Mouse (Mus musculus): ENCODE data around the gene Prdx3. TPM values are rescaled to one million over a fixed set of nuclear protein-coding genes. Genes with fewer than 3 reads are reported as not detected.

Prdx3 gene
- total RNA-seq (2015; ENCODE audit: low replicate concordance) (158 and 178 TPM in 2 replicates), total RNA-seq (2017; ENCODE audit: low replicate concordance) (104 and 105 TPM in 2 replicates)

- peak; percentile 91 for ATAC-seq (replicated peaks; ENCODE audit: low FRiP score, poor library complexity, severe bottlenecking)
Measured at GRCm38 (mm10) chr19:60874064-60874694, at the start of gene Prdx3. Gene Prdx3, minus strand, starts transcription at chr19:60874556.

GRCm38 (mm10) chr19:60916869-60917570 lies 42.7 kb upstream of the Prdx3 start:
- no peak for ATAC-seq (replicated peaks; ENCODE audit: low FRiP score, poor library complexity, severe bottlenecking)

- no peak for ATAC-seq (replicated peaks; ENCODE audit: low FRiP score, poor library complexity, severe bottlenecking)
Measured at GRCm38 (mm10) chr19:60915862-60916261, 41.5 kb upstream of the Prdx3 start.

- no peak for ATAC-seq (replicated peaks; ENCODE audit: low FRiP score, poor library complexity, severe bottlenecking)
Measured at GRCm38 (mm10) chr19:60915236-60915635, 40.9 kb upstream of the Prdx3 start.

- ATAC-seq (replicated peaks; ENCODE audit: low FRiP score, poor library complexity, severe bottlenecking), result no peak
Measured at GRCm38 (mm10) chr19:60911653-60912052, 37.3 kb upstream of the Prdx3 start.

- ATAC-seq (replicated peaks; ENCODE audit: low FRiP score, poor library complexity, severe bottlenecking), result no peak
Measured at GRCm38 (mm10) chr19:60910304-60910703, 35.9 kb upstream of the Prdx3 start.

GRCm38 (mm10) chr19:60905477-60905876 lies 31.1 kb upstream of the Prdx3 start:
- no peak for ATAC-seq (replicated peaks; ENCODE audit: low FRiP score, poor library complexity, severe bottlenecking)

- no peak for ATAC-seq (replicated peaks; ENCODE audit: low FRiP score, poor library complexity, severe bottlenecking)
Measured at GRCm38 (mm10) chr19:60903971-60904370, 29.6 kb upstream of the Prdx3 start.

GRCm38 (mm10) chr19:60903139-60903538 lies 28.8 kb upstream of the Prdx3 start:
- ATAC-seq (replicated peaks; ENCODE audit: low FRiP score, poor library complexity, severe bottlenecking), result no peak

GRCm38 (mm10) chr19:60895251-60895880 lies 21.0 kb upstream of the Prdx3 start:
- no peak for ATAC-seq (replicated peaks; ENCODE audit: low FRiP score, poor library complexity, severe bottlenecking)

GRCm38 (mm10) chr19:60891934-60892547 lies 17.7 kb upstream of the Prdx3 start:
- peak; percentile 51 for ATAC-seq (replicated peaks; ENCODE audit: low FRiP score, poor library complexity, severe bottlenecking)

GRCm38 (mm10) chr19:60891123-60891470 lies 16.7 kb upstream of the Prdx3 start:
- ATAC-seq (replicated peaks; ENCODE audit: low FRiP score, poor library complexity, severe bottlenecking), result no peak

GRCm38 (mm10) chr19:60890391-60891122 lies 16.2 kb upstream of the Prdx3 start:
- ATAC-seq (replicated peaks; ENCODE audit: low FRiP score, poor library complexity, severe bottlenecking), result peak; percentile 21; the same call in 1 of the 2 replicates

- peak; percentile 92 for ATAC-seq (replicated peaks; ENCODE audit: low FRiP score, poor library complexity, severe bottlenecking)
Measured at GRCm38 (mm10) chr19:60889714-60890315, 15.5 kb upstream of the Prdx3 start, which contains the start of gene Grk5. Gene Grk5, plus strand, starts transcription at chr19:60889749.

GRCm38 (mm10) chr19:60889101-60889713 lies 14.9 kb upstream of the Prdx3 start:
- ATAC-seq (replicated peaks; ENCODE audit: low FRiP score, poor library complexity, severe bottlenecking), result peak; percentile 18; the same call in 1 of the 2 replicates

GRCm38 (mm10) chr19:60887637-60888036 lies 13.3 kb upstream of the Prdx3 start:
- ATAC-seq (replicated peaks; ENCODE audit: low FRiP score, poor library complexity, severe bottlenecking), result 0 out of 2 replicates have a peak, but pooled peaks have one; percentile 12

GRCm38 (mm10) chr19:60883129-60883528 lies 8.8 kb upstream of the Prdx3 start:
- ATAC-seq (replicated peaks; ENCODE audit: low FRiP score, poor library complexity, severe bottlenecking), result no peak

- peak; percentile 36; the same call in 1 of the 2 replicates for ATAC-seq (replicated peaks; ENCODE audit: low FRiP score, poor library complexity, severe bottlenecking)
Measured at GRCm38 (mm10) chr19:60873501-60873900, 855 bp downstream of the Prdx3 start.

GRCm38 (mm10) chr19:60872272-60872671 lies 2.1 kb downstream of the Prdx3 start:
- peak; percentile 54 for ATAC-seq (replicated peaks; ENCODE audit: low FRiP score, poor library complexity, severe bottlenecking)

Data from erythroid progenitor cell, adult 5-6 weeks (primary cell).